Mouse (Mus musculus) embryonic facial prominence, embryonic 14.5 days (tissue): ENCODE data around the gene Creb3l2. TPM values are rescaled to one million over a fixed set of nuclear protein-coding genes. Genes with fewer than 3 reads are reported as not detected.

Experiments used
- ATAC-seq: fragments of 200-750 bp; cut with Nextera tagmentation; 2 replicates; pipeline ENCODE4 v1.8.0; 2017; ENCODE audit warnings: low read depth, moderate number of reproducible peaks, moderate TSS enrichment
- DNase-seq: peaks from one replicate; pipeline ENCODE4 v3.0.0-alpha.2; 2015; ENCODE audit warnings: low spot score
- H3K27ac ChIP-seq: fragments of 300-500 bp; sonication (generic); replicated peaks from 2 replicates; pipeline ENCODE4 v1.5.1; 2014; ENCODE audit warnings: low read depth, mild to moderate bottlenecking, low read length, moderate library complexity
- H3K27me3 ChIP-seq: fragments of 300-500 bp; sonication (generic); replicated peaks from 2 replicates; pipeline ENCODE4 v1.6.1; 2014; ENCODE audit warnings: low read length; ENCODE audit not compliant: control insufficient read depth, insufficient read depth
- H3K36me3 ChIP-seq: fragments of 300-500 bp; sonication (generic); 2 replicates; pipeline ENCODE4 v1.6.1; 2014; ENCODE audit warnings: low read length, mixed read lengths; ENCODE audit not compliant: control insufficient read depth, insufficient read depth
- H3K4me1 ChIP-seq: fragments of 300-500 bp; sonication (generic); 2 replicates; pipeline ENCODE4 v1.6.1; 2014; ENCODE audit warnings: antibody characterized with exemption, low read length; ENCODE audit not compliant: control insufficient read depth, insufficient read depth
- H3K4me2 ChIP-seq: fragments of 300-500 bp; sonication (generic); 2 replicates; pipeline ENCODE4 v1.6.1; 2014; ENCODE audit warnings: low read depth, mild to moderate bottlenecking, low read length, moderate library complexity, mixed read lengths
- H3K4me3 ChIP-seq: fragments of 300-500 bp; sonication (generic); 2 replicates; pipeline ENCODE4 v1.5.1; 2014; ENCODE audit warnings: low read depth, mild to moderate bottlenecking, low read length
- H3K9ac ChIP-seq: fragments of 300-500 bp; sonication (generic); 2 replicates; pipeline ENCODE4 v1.6.1; 2014; ENCODE audit warnings: low read depth, mild to moderate bottlenecking, low read length, moderate library complexity, mixed read lengths
- H3K9me3 ChIP-seq: fragments of 300-500 bp; sonication (generic); 2 replicates; pipeline ENCODE4 v1.6.1; 2016; ENCODE audit warnings: low read length; ENCODE audit not compliant: control insufficient read depth
- WGBS: fragments of 180-500 bp; shearing (Covaris S2); extraction: QIAGEN DNeasy Blood & Tissue Kit; methylation state at CpG from one replicate; pipeline ENCODE4 v1.1.7; 2014; 5-methylcytosine and 5-hydroxymethylcytosine counted together
- polyA plus RNA-seq: library from polyadenylated mRNA; unstranded; fragments of >200 nt; fragmentation: Nextera tagmentation; extraction: Ambion mirVana; gene quantifications from 2 replicates; pipeline ENCODE4 v1.2.1, GENCODE M21; 2014

Gene Creb3l2
- polyA plus RNA-seq, 1 experiment from 2014 or later: 35.3 TPM

GRCm38 (mm10) chr6:37415034-37415433 lies 26.9 kb downstream of the Creb3l2 start:
- Histone ChIP-seq H3K36me3 (peaks cover 5% of the 10 kb centered on the region; the same call in 1 of the 2 replicates), H3K4me2 (no peak overlapping the region), H3K4me1 (peaks cover 35% of the 10 kb centered on the region), H3K4me3 (no peak overlapping the region), H3K9me3 (no peaks in the 10 kb centered on the region), H3K27me3 (no peaks in the 10 kb centered on the region), H3K27ac (peak overlapping the region; percentile 74; the same call in 1 of the 2 replicates), H3K9ac (no peak overlapping the region)
- WGBS: 30% methylated on average over 7 of the region's 7 CpGs
- ATAC-seq (peak; percentile 84), DNase-seq (peak; percentile 89)

- Histone ChIP-seq H3K4me2 (no peak overlapping the region), H3K27me3 (no peaks in the 10 kb centered on the region), H3K9ac (no peak overlapping the region), H3K4me3 (no peak overlapping the region), H3K9me3 (no peaks in the 10 kb centered on the region), H3K36me3 (peaks cover 5% of the 10 kb centered on the region; the same call in 1 of the 2 replicates), H3K27ac (peak overlapping the region; percentile 74; the same call in 1 of the 2 replicates), H3K4me1 (peaks cover 30% of the 10 kb centered on the region)
- DNase-seq (no peak), ATAC-seq (no peak)
- 80% methylated on average over 10 of the region's 10 CpGs for WGBS
These were observed 27.4 kb downstream of the Creb3l2 start for GRCm38 (mm10) chr6:37414576-37414975.

- no peaks in the 10 kb centered on the region for H3K9me3 ChIP-seq
- peaks cover 14% of the 10 kb centered on the region; the same call in 1 of the 2 replicates for H3K4me1 ChIP-seq
- H3K4me2 ChIP-seq: no peak overlapping the region
- H3K27me3 ChIP-seq: no peaks in the 10 kb centered on the region
- H3K36me3 ChIP-seq: peaks cover 5% of the 10 kb centered on the region; the same call in 1 of the 2 replicates
- no peak overlapping the region for H3K4me3 ChIP-seq
- DNase-seq (no peak), ATAC-seq (no peak)
- H3K9ac ChIP-seq: no peak overlapping the region
- 54% methylated on average over 3 of the region's 3 CpGs for WGBS
- peak overlapping the region; percentile 54; the same call in 1 of the 2 replicates for H3K27ac ChIP-seq
These were observed 30.2 kb downstream of the Creb3l2 start for GRCm38 (mm10) chr6:37411696-37412095.

- Histone ChIP-seq H3K9ac (no peak overlapping the region), H3K27me3 (no peaks in the 10 kb centered on the region), H3K27ac (no peak overlapping the region), H3K4me3 (no peak overlapping the region), H3K4me1 (0 out of 2 replicates have a peak, but pooled peaks cover 9% of the 10 kb centered on the region), H3K9me3 (no peaks in the 10 kb centered on the region), H3K36me3 (peaks cover 5% of the 10 kb centered on the region; the same call in 1 of the 2 replicates), H3K4me2 (no peak overlapping the region)
- WGBS: 78% methylated on average over 2 of the region's 2 CpGs
- DNase-seq (no peak), ATAC-seq (no peak)
These were observed 32.1 kb downstream of the Creb3l2 start for GRCm38 (mm10) chr6:37409829-37410228.

- H3K27ac ChIP-seq: no peak overlapping the region
- ATAC-seq (no peak), DNase-seq (no peak)
- no peaks in the 10 kb centered on the region for H3K9me3 ChIP-seq
- H3K4me1 ChIP-seq: peaks cover 20% of the 10 kb centered on the region
- no peaks in the 10 kb centered on the region for H3K27me3 ChIP-seq
- H3K4me3 ChIP-seq: no peak overlapping the region
- no peaks in the 10 kb centered on the region for H3K36me3 ChIP-seq
- no peak overlapping the region for H3K4me2 ChIP-seq
- WGBS: 90% methylated on average over 3 of the region's 3 CpGs
- no peak overlapping the region for H3K9ac ChIP-seq
These were observed 34.1 kb downstream of the Creb3l2 start for GRCm38 (mm10) chr6:37407876-37408275.

GRCm38 (mm10) chr6:37406903-37407302 lies 35.0 kb downstream of the Creb3l2 start:
- H3K4me1 ChIP-seq: peaks cover 26% of the 10 kb centered on the region
- no peaks in the 10 kb centered on the region for H3K36me3 ChIP-seq
- H3K27me3 ChIP-seq: no peaks in the 10 kb centered on the region
- H3K9me3 ChIP-seq: no peaks in the 10 kb centered on the region
- no peak overlapping the region for H3K9ac ChIP-seq
- H3K27ac ChIP-seq: no peak overlapping the region
- ATAC-seq (no peak), DNase-seq (no peak)
- 84% methylated on average over 6 of the region's 6 CpGs for WGBS
- no peak overlapping the region for H3K4me3 ChIP-seq
- no peak overlapping the region for H3K4me2 ChIP-seq

GRCm38 (mm10) chr6:37406018-37406417 lies 35.9 kb downstream of the Creb3l2 start:
- Histone ChIP-seq H3K36me3 (no peaks in the 10 kb centered on the region), H3K4me2 (no peak overlapping the region), H3K9me3 (no peaks in the 10 kb centered on the region), H3K4me3 (no peak overlapping the region), H3K4me1 (peaks cover 26% of the 10 kb centered on the region), H3K9ac (no peak overlapping the region), H3K27ac (no peak overlapping the region), H3K27me3 (no peaks in the 10 kb centered on the region)
- ATAC-seq (no peak), DNase-seq (no peak)
- 74% methylated on average over 10 of the region's 10 CpGs for WGBS

GRCm38 (mm10) chr6:37404325-37404724 lies 37.6 kb downstream of the Creb3l2 start:
- Histone ChIP-seq H3K27ac (no peak overlapping the region), H3K4me2 (no peak overlapping the region), H3K4me1 (peaks cover 37% of the 10 kb centered on the region), H3K27me3 (no peaks in the 10 kb centered on the region), H3K4me3 (no peak overlapping the region), H3K36me3 (no peaks in the 10 kb centered on the region), H3K9ac (no peak overlapping the region), H3K9me3 (no peaks in the 10 kb centered on the region)
- DNase-seq (no peak), ATAC-seq (no peak)
- WGBS: 33% methylated on average over 3 of the region's 3 CpGs

GRCm38 (mm10) chr6:37401928-37402327 lies 40.0 kb downstream of the Creb3l2 start:
- Histone ChIP-seq H3K9ac (no peak overlapping the region), H3K4me2 (no peak overlapping the region), H3K9me3 (no peaks in the 10 kb centered on the region), H3K27ac (no peak overlapping the region), H3K36me3 (no peaks in the 10 kb centered on the region; the same call in 1 of the 2 replicates), H3K4me3 (no peak overlapping the region), H3K4me1 (peaks cover 37% of the 10 kb centered on the region), H3K27me3 (no peaks in the 10 kb centered on the region)
- DNase-seq (no peak), ATAC-seq (no peak)
- 50% methylated on average over 7 of the region's 7 CpGs for WGBS
